Comparison of ENCODE assay signal across 27 mouse cellular contexts in the genomic region with DNA sequence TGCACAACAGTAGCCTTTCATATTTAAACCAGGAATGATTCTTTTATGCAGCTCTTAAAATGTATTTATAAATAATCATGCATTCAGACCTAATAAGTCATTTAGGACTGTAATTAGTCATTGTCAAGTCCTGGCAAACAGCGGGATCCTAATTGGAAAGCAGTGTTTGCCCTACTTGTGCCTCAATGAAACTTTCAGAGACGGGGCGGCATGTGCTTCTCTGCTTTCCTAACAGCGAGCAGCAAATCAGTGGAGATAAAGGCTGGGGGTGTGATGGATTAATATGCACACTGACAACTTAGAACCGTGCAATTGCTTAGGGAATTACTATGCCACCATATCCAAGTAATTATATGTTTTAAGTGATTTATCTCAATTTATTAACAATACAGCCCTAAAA. TPM values are rescaled to one million over a fixed set of nuclear protein-coding genes. Genes with fewer than 3 reads are reported as not detected.
DNase-seq lines count a peak whose midpoint lies in the region; ATAC-seq lines count a peak whose summit lies in the region.
"Had no signal": no experiment of that assay in that cellular context is flagged by ENCODE, and none has a peak within 500 bp of the region (broad histone marks: within the 10 kb centered on the region; RNA-seq: fewer than 3 reads in every experiment).

No protein-coding gene starts in this region.

- H3K9ac ChIP-seq in embryonic facial prominence, embryonic 14.5 days (ENCODE audit: low read depth, low read length): no peak overlapping the region
- H3K9ac ChIP-seq in forebrain, embryonic 16.5 days (replicated peaks; ENCODE audit: low read depth, low read length): no peak overlapping the region
- no peak overlapping the region for H3K9ac ChIP-seq in forebrain, embryonic 12.5 days
- H3K9ac ChIP-seq: embryonic facial prominence, embryonic 15.5 days; hindbrain, embryonic 12.5 days; hindbrain, embryonic 15.5 days had no signal

- DNase-seq in embryonic facial prominence, embryonic 14.5 days (ENCODE audit: low spot score): peak; percentile 4
- DNase-seq in embryonic facial prominence, embryonic 10.5 days (ENCODE audit: low spot score): no peak
- DNase-seq in Muller cell, postnatal 12 days (ENCODE audit: inconsistent ontology term): peak; percentile 36
- peak; percentile 86 for DNase-seq in retina, postnatal 1 day
- no peak for DNase-seq in urinary bladder, postnatal 25 days (ENCODE audit: low spot score)
- DNase-seq: adrenal gland, postnatal 10 days; cerebellum, adult 11-12 months; cerebellum, adult 8-10 months; cerebellum, postnatal 10 days; cerebellum, postnatal 36 days; embryo, embryonic 11 days; gastrocnemius, adult 2 months; gastrocnemius, postnatal 14 days; heart, adult 11 months had no signal

- 62% methylated on average over 5 of the region's 5 CpGs for WGBS in embryonic facial prominence, embryonic 14.5 days
- 68% methylated on average over 5 of the region's 5 CpGs for WGBS in embryonic facial prominence, embryonic 10.5 days
- WGBS in forebrain, embryonic 16.5 days: 9% methylated on average over 5 of the region's 5 CpGs
- WGBS in forebrain, embryonic 12.5 days: 16% methylated on average over 5 of the region's 5 CpGs

- no peaks in the 10 kb centered on the region for H3K36me3 ChIP-seq in embryonic facial prominence, embryonic 14.5 days (ENCODE audit: control insufficient read depth, insufficient read depth, low read length)
- H3K36me3 ChIP-seq in embryonic facial prominence, embryonic 10.5 days (replicated peaks): no peaks in the 10 kb centered on the region
- H3K36me3 ChIP-seq in forebrain, embryonic 16.5 days (ENCODE audit: control insufficient read depth, insufficient read depth): no peaks in the 10 kb centered on the region
- no peaks in the 10 kb centered on the region for H3K36me3 ChIP-seq in forebrain, embryonic 12.5 days (replicated peaks)
- H3K36me3 ChIP-seq: embryonic facial prominence, embryonic 15.5 days; hindbrain, embryonic 12.5 days; hindbrain, embryonic 15.5 days had no signal

- no peaks in the 10 kb centered on the region for H3K27me3 ChIP-seq in embryonic facial prominence, embryonic 14.5 days (replicated peaks; ENCODE audit: control insufficient read depth, insufficient read depth, low read length)
- no peaks in the 10 kb centered on the region for H3K27me3 ChIP-seq in embryonic facial prominence, embryonic 10.5 days (replicated peaks; ENCODE audit: low read depth, poor library complexity, severe bottlenecking)
- no peaks in the 10 kb centered on the region for H3K27me3 ChIP-seq in forebrain, embryonic 16.5 days (replicated peaks; ENCODE audit: control insufficient read depth, insufficient read depth, low read length)
- 0 out of 2 replicates have a peak, but pooled peaks cover 7% of the 10 kb centered on the region for H3K27me3 ChIP-seq in forebrain, embryonic 12.5 days
- H3K27me3 ChIP-seq: embryonic facial prominence, embryonic 15.5 days; hindbrain, embryonic 12.5 days; hindbrain, embryonic 15.5 days had no signal

- no peak overlapping the region for H3K4me2 ChIP-seq in embryonic facial prominence, embryonic 14.5 days (ENCODE audit: low read depth, low read length)
- no peak overlapping the region for H3K4me2 ChIP-seq in forebrain, embryonic 16.5 days (ENCODE audit: low read length)
- H3K4me2 ChIP-seq in forebrain, embryonic 12.5 days: no peak overlapping the region
- H3K4me2 ChIP-seq: embryonic facial prominence, embryonic 15.5 days; heart, embryonic 11.5 days; hindbrain, embryonic 12.5 days; hindbrain, embryonic 15.5 days had no signal

- no peak for ATAC-seq in embryonic facial prominence, embryonic 14.5 days (ENCODE audit: low read depth)
- peak; percentile 66; the same call in 1 of the 2 replicates for ATAC-seq in forebrain, embryonic 16.5 days
- no peak for ATAC-seq in forebrain, embryonic 12.5 days (ENCODE audit: low FRiP score)
- ATAC-seq: intestine, postnatal 0 days; Patski had no signal

- no peak overlapping the region for H3K27ac ChIP-seq in embryonic facial prominence, embryonic 14.5 days (replicated peaks; ENCODE audit: low read depth, low read length)
- no peak overlapping the region for H3K27ac ChIP-seq in embryonic facial prominence, embryonic 10.5 days (replicated peaks)
- H3K27ac ChIP-seq in forebrain, embryonic 16.5 days (ENCODE audit: low read length): no peak overlapping the region
- H3K27ac ChIP-seq in forebrain, embryonic 12.5 days: no peak overlapping the region
- H3K27ac ChIP-seq: embryonic facial prominence, embryonic 15.5 days; gastrocnemius, adult 2 months; hindbrain, embryonic 12.5 days; hindbrain, embryonic 15.5 days had no signal

- no peak overlapping the region for H3K4me3 ChIP-seq in embryonic facial prominence, embryonic 14.5 days (ENCODE audit: low read depth, low read length)
- no peak overlapping the region for H3K4me3 ChIP-seq in embryonic facial prominence, embryonic 10.5 days
- no peak overlapping the region for H3K4me3 ChIP-seq in forebrain, embryonic 16.5 days (replicated peaks; ENCODE audit: low read length)
- no peak overlapping the region for H3K4me3 ChIP-seq in forebrain, embryonic 12.5 days (replicated peaks)
- H3K4me3 ChIP-seq: embryonic facial prominence, embryonic 15.5 days; gastrocnemius, adult 2 months; hindbrain, embryonic 12.5 days; hindbrain, embryonic 15.5 days had no signal

- H3K9me3 ChIP-seq in embryonic facial prominence, embryonic 14.5 days (ENCODE audit: control insufficient read depth, low read length): no peaks in the 10 kb centered on the region
- no peaks in the 10 kb centered on the region for H3K9me3 ChIP-seq in embryonic facial prominence, embryonic 10.5 days
- no peaks in the 10 kb centered on the region for H3K9me3 ChIP-seq in forebrain, embryonic 16.5 days (ENCODE audit: control insufficient read depth, low read length)
- H3K9me3 ChIP-seq in forebrain, embryonic 12.5 days: 0 out of 2 replicates have a peak, but pooled peaks cover 3% of the 10 kb centered on the region
- H3K9me3 ChIP-seq: embryonic facial prominence, embryonic 15.5 days; hindbrain, embryonic 12.5 days; hindbrain, embryonic 15.5 days had no signal

- H3K4me1 ChIP-seq in embryonic facial prominence, embryonic 14.5 days (ENCODE audit: control insufficient read depth, insufficient read depth, low read length): no peaks in the 10 kb centered on the region
- no peaks in the 10 kb centered on the region for H3K4me1 ChIP-seq in embryonic facial prominence, embryonic 10.5 days
- H3K4me1 ChIP-seq in forebrain, embryonic 16.5 days (replicated peaks; ENCODE audit: control insufficient read depth, insufficient read depth, low read length): no peaks in the 10 kb centered on the region
- H3K4me1 ChIP-seq in forebrain, embryonic 12.5 days: no peaks in the 10 kb centered on the region
- H3K4me1 ChIP-seq: embryonic facial prominence, embryonic 15.5 days; hindbrain, embryonic 12.5 days; hindbrain, embryonic 15.5 days had no signal

RNA-seq across cellular contexts. Expression of a gene that starts 44.5 kb away (rescaled TPM):
- polyA plus RNA-seq in embryonic facial prominence, embryonic 14.5 days (2014; fragmentation: Nextera tagmentation; extraction: Ambion mirVana): 9.5 and 9.8 TPM in 2 replicates
- polyA plus RNA-seq in embryonic facial prominence, embryonic 10.5 days (2016; fragmentation: Nextera tagmentation; extraction: Ambion mirVana): 7.6 and 7.8 TPM in 2 replicates
- 7.7 and 9.3 TPM in 2 replicates for polyA plus RNA-seq in forebrain, embryonic 16.5 days (2015; fragmentation: Nextera tagmentation; extraction: Ambion mirVana)
- 11.7 and 11.8 TPM in 2 replicates for polyA plus RNA-seq in forebrain, embryonic 12.5 days (2016; fragmentation: Nextera tagmentation; extraction: Ambion mirVana)

RNA-seq across cellular contexts. Expression of a gene that starts 48.4 kb away (rescaled TPM):
- polyA plus RNA-seq in embryonic facial prominence, embryonic 14.5 days (2014; fragmentation: Nextera tagmentation; extraction: Ambion mirVana): not detected in 2 replicates
- polyA plus RNA-seq in embryonic facial prominence, embryonic 10.5 days (2016; fragmentation: Nextera tagmentation; extraction: Ambion mirVana): 0.16 TPM in 1 of 2 replicates, not detected in the other
- polyA plus RNA-seq in forebrain, embryonic 16.5 days (2015; fragmentation: Nextera tagmentation; extraction: Ambion mirVana): 0.32 TPM in 1 of 2 replicates, not detected in the other
- polyA plus RNA-seq in forebrain, embryonic 12.5 days (2016; fragmentation: Nextera tagmentation; extraction: Ambion mirVana): 0.66 and 0.74 TPM in 2 replicates
- polyA plus RNA-seq: cortical plate, adult 2 months; embryonic facial prominence, embryonic 11.5 days; heart, embryonic 11.5 days; heart, embryonic 14.5 days; heart, postnatal 0 days; intestine, embryonic 14.5 days; intestine, postnatal 0 days; Patski had no signal

Comparison
In these comparisons a context has a peak if more than half of its experiments do, and no peak if none do; other contexts are left out.
1. DNase-seq: peak in embryonic facial prominence, embryonic 14.5 days (single experiment), Muller cell, postnatal 12 days (single experiment) and retina, postnatal 1 day (single experiment); none in embryonic facial prominence, embryonic 10.5 days (single experiment) and urinary bladder, postnatal 25 days (single experiment).